Mouse (Mus musculus) testis, postnatal 14 days (tissue): Measurements from ENCODE around the gene Cby3.

Experiments used
- DNase-seq: peaks from one replicate; pipeline ENCODE4 v3.0.0; 2021; ENCODE audit warnings: low spot score

Gene Cby3

DNA sequence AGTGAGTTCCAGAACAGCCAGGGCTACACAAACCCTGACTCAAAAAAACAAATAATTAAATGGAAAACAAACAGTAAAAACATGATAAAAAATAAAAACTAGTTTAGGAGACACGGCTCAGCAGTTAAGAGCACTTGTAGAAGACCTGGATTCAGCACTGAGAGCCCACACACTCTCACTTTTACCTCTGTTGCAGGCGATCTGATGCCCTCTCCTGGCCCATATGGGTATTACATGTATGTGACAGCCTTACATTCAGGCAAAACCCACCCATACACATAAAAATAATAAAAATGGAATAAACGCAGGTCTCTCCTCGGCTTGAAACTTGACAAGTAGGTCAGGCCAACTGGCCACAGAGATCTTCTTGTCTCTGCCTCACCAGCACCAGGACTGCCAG lies 10.3 kb downstream of the Cby3 start:
- DNase-seq: peak; percentile 66

DNA sequence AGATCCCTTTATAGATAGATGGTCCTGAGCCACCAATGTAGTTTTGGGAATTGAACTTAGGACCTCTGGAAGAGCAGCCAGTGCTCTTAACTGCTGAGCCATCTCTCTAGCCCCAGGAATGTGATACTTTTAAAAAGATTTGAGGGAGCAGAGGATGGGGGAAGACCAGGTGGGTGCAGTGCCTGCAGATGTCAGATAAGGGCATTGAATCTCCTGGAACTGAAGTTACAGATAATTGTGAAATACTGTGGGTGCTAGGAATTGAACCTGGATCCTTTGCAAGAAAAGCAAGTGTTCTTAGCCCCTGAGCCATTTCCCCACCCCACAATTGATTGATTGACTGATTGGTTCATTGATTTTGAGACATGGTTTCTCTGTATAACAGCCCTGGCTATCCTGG lies 11.1 kb downstream of the Cby3 start:
- DNase-seq: no peak

DNA sequence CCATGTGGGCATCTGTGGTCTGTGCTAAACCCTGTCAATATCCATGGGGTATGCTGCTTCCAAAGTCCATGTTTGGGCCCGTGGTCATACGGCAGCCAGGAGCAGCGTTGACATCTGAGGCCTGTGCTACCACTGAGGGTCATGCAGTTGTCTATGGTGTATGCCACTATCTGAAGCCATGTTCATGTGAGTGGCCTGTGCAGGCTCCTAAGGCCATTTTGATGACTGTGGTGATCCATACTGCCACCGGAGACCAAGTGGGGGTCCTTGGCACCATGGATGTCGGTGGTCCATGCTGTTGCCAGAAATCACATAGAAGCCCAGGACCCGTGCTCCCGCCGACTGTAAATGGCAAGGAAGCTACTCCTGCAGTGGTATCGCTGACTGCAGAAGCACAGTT lies 13.3 kb downstream of the Cby3 start:
- no peak for DNase-seq

DNA sequence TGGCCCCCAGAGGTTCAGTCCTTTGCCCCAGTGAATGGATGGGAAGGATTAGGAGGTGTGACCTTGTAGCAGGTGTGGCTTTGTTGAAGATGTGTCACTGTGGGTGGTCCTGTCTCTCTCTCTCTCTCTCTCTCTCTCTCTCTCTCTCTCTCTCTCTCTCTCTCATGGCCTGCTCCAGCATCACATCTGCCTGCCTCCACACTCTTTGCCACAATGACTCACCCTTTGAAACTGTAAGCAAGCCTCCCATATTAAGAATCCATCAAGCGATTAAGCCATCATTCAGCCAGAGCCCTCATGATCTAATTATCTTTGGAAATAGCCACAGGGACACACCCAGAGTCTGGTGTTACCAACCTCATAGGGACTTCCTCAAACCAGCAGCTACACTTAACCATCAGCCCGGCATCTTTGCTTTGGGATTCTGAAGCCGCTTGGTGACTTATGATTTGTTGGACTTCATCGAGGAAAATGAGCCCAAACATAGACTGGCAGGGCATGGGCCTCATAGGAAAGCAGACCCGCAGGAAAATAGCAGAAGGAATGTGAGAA lies 15.2 kb downstream of the Cby3 start:
- DNase-seq: no peak

DNA sequence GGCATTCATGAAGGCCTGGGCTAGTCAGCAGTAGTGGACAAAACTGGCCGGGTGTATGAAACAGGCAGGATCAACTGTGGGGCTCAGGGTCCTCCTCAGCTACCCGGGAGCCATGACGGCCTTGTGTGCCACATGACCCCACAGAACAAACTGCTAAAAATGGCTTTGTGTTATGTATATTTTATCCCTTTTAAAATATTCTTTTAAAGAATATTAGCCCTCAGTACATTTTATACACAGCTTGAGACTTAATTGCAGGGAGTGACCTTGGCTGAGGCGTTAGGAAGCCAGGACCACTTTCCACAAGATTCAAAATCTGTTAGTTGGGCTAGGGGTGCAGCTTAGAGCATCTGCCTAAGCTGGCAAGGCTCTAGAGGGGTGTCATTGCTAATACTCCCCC lies 16.7 kb downstream of the Cby3 start:
- no peak for DNase-seq

DNA sequence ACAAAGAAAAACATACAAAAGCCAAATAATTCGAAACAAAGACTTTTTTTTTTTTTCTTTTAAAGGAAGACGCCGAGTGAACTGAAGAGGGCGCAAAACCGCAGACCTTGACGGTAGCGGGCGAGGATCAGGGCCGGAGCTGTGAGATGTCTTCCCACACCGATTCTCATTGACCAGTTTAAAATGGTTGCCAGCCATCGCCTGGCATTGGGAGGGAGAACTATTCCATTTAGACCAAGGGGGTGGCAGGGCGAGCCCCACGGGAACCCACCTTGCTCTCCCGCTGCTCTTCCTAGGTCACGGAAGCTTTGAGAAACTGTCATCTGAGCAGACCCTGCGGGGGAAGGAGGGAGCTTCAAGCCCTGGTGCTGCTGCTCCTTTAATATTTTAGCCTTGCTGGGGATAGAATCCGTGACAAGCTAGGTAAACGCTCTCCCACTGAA lies 17.2 kb downstream of the Cby3 start:
- peak; percentile 49 for DNase-seq

DNA sequence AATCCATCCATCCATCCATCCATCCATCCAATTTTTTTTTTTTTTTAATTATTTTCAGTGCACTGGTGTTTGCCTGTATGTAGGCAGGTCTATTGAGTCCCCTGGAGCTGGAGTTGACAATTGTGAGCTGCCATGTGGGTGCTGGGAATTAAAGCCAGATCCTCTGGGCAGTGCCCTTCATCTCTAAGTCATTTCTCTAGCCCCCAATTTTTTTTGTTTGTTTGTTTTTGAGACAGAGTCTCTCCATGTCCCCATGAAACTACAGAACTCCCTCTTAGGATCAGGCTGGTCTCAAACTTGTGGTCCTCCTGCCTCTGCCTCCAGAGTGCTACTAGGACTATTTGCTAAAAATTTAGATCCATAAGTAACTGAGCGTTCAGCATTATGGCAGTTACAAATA lies 17.6 kb downstream of the Cby3 start:
- no peak for DNase-seq

DNA sequence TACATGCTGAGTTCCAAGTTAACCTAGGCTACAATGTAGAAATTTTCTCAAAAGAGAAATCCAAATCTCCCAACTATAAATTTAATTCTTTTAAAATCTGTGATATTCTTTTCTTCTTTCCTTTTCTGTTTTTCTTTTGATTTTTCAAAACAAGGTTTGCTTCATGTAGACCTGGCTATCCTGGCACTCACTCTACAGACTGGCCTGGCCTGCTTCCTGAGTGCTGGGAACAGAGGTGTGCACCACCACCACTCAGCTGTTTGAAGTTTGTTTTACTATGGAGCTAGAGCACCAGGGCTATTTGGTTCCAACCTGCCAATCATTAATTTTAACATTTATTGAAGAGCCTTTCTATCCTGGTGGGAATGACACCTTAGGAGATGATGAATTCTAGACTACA lies 18.8 kb downstream of the Cby3 start:
- no peak for DNase-seq

DNA sequence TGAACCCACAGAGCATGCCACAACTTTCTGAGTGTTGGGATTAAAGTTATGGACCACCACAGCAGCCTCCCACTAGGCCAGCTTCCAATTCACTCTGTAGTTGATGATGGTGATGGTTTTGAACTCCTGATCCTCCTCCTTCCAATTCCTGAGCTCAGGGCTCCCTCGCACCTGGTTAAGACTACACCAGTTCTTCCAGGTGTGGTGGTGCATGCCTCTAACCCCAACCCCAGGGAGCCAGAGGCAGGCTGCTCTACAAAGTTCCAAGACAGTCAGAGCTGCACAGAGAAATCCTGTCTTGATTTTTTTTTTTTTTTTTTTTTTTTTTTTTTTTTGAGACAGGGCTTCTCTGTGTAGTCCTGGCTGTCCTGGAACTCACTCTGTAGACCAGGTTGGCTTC lies 19.4 kb downstream of the Cby3 start:
- no peak for DNase-seq

DNA sequence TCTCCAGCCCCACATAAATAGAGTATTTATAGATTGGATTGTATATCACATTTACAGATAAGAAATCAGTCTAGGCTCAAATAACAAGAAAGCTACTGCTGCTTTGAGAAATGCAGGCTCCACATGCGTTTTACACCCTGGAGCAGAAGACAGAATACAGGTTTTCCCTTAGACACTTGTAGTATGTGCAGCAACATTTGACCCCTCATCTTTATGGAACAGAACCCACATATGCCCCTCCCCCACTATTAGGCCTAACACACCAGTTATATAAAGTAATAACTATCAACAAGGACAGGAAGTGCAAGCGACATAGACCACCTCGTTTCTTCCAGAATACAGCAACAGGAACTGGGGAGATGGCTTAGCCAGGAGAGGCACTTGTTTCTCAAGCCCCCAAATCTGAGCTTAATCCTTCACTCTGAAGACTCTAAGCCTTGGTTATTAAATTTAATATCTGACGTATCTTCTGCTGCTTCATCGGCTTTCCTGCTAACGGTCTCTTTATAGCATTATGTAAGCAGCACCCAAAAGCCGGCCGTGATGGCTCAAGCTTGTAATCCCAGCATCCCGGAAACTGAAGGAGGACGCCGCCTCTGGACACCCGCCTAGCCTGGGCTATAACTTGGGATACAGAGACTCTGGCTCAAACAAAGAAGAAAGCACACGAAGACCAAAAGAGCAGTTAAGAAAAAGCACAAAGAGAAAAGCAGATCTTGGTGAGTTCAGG lies 20.2 kb downstream of the Cby3 start:
- DNase-seq: no peak

DNA sequence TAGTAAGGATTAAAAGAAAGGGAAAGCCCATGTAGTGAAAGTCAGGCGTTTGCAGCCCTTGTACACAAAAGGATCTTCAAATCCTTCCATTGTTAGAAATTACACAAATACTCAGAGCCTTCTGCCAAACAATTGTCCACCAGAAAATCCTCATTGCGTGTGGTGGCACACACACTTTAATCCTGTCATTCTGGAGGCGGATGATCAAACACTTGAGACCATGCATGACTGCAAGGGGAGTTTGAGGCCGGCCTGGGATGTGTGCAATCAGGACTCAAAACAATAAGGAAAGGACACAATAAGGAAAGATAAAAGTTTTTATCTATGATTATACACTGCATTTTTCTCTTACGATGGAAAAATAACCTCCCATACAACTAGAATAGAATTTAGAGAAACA lies 21.2 kb downstream of the Cby3 start:
- DNase-seq: no peak

DNA sequence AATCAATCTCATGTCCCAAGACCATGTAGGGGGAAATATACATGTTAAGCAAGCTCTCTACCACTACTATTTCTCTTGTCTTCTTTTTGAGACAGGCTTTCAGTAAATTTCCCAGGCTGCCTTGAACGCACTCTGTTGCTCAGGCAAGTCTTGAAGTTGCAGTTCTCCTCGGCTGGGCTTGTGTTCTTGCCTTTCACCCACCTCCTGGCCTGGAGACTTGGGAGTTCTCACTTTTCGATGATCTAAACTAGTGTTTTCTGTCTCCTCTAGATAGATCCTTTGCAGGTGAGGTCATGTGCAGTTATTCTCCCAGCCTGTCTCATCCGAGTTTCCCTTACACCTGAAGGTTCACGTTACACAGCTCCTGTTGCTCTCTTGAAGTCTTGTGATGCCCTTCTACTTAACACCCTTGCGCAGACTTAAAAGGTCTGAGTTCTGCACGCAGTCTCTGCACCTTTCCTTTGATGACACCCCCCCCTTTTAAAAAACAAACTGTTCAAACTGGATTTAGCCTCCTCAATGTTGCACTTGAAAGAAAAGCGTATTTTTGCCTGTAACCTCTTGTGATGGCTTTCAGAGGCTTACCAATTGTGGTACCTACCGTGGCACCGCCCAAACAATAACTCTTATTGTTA lies 22.0 kb downstream of the Cby3 start:
- no peak for DNase-seq

DNA sequence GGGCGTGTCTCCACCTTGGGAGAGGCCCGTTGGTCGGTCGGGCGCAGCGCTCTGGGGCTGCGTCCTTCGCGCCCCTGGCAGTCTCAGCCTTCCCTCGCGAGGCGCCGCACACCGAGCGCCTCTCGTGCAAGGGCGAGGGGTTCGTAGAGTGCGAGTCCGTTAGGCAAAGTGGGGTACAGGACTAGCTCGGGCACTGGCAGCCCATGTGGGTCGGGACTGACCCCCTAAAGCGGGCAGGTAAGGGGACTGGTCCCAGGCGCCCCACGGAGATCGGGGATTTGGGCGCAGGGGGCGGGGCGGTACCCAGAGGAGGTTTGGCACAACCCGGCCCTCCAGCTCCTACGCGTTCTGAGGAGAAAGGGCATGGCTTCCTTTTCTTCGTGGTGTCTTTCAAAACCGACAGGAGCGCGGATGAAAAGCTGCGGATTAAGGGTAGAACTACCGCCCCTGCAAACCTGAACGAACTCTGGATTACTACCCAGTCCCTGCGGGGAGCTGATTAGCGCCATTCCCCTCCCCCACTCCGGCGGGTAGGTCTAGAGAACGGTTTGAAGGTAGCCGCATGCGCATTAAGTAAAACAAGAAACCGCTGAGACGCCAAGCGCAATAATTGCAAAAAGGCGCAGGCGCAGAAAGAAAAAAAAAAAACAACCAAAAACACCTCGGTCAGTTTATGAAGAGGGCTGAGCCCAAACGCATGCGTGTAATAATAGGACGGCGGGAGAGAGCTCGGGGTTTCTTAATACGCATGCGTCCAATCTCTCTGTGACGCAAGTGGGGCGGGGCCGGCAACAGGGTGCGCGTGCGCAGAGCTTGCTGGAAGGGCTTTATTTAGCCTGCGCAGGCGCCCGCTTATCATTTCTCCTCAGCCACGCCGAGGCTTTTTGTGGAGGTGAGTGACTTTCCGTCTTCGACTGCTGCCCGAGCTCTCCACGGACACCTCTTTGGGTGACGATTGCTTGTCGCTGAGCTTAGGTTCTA lies 22.9 kb downstream of the Cby3 start, which contains the start of gene Hnrnph1:
TSS of gene Hnrnph1 (plus strand) at position 80 of the 981 bp plus-strand sequence.
- peak; percentile 98 for DNase-seq

DNA sequence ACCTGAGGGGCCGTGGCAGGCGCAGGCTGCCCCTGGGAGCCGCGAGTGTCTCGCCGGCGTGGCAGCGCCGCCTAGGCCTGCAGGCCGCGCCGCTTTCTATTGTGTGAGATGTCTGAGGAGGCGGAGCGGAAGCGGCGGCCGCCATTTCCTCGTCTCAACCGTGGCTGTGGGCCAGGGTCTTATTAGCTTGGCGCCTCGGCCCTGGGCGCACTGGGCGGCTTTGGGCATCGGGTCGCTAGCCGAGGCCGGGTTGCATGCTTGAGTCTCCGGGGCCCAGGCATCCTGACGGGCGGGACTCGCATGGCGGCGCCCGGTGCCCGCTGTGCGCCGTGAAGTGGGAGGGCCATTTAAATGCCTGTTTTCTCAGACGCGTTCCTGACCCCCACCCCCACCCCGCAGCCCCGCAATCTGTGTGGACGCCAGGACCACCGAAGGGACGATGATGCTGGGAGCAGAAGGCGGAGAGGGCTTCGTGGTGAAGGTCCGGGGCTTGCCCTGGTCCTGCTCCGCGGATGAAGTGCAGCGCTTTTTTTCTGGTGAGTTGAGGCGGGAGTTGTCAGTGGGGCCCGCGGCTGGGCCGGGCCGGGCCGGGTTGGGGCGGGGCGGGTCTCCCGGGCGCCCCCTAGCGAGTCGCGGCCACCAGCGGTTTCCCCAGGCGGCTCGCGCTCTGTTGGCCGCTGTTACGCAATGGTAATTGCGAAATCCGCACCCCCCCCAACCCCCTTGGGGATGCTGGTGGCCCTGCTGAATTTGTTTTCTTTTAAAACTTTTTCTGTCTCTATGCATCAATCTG lies 23.8 kb downstream of the Cby3 start:
- peak; percentile 80 for DNase-seq

DNA sequence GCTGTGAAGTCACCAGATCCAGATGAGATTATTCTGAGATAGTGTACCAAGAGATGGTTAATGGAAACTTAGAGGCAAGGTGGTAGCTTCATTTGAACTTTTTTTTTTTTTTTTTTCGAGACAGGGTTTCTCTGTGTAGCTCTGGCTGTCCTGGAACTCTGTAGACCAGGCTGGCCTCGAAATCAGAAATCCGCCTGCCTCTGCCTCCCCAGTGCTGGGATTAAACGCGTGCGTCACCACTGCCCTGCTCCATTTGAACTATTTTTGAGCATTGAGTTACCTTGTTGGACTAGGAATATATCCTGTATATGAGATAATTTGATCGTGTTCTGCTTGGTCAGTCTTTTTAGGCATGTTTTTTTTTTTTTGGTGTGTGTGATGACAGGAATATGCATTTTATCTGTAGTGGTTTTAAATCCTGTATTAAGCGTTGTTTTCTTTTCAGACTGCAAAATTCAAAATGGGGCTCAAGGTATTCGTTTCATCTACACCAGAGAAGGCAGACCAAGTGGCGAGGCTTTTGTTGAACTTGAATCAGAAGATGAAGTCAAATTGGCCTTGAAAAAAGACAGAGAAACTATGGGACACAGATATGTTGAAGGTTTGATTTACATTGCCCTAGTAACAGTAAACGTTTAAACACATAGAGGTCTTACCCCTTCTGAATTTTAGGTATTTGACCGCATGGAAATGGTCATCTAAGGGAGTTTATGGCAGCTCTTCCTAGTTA lies 24.9 kb downstream of the Cby3 start:
- DNase-seq: no peak

DNA sequence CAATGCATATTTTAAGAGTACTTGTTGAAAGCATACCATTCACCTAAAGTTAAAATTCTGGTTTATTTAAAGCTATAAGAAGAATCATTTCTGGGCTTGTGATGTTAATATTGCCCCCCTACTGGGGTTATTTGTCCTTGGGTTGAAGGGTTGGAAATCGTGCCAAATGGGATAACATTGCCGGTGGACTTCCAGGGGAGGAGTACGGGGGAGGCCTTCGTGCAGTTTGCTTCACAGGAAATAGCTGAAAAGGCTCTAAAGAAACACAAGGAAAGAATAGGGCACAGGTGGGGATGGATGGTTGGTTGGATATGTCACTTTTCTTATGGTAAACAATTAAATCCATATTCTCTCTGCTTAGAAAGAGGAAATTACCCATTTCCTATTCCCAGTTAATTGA lies 27.0 kb downstream of the Cby3 start:
- DNase-seq: no peak

DNA sequence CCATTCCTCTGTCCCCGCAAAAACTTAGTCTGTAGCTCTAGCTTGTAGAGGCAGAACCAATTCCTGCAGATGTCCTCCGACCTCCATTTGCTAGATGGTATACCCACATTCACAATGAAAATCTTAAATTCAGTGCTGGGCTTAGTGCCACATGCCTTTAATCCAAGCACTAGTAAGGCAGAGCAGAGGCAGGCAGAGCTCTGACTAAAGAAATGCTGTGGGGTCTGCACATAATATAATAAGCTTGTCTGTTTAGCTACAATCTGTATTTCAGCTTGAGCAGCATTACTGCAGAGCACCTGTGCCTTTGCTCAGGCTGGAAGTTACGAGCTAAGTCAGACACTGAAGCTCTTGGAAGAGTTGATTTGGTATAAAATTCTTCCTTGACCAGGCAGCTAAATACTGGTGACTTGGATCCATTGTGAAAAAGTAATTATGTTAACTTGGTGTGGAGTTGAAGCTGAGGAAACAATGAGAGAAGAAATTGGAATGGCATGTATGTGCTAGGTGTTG lies 33.0 kb downstream of the Cby3 start:
- DNase-seq: no peak

DNA sequence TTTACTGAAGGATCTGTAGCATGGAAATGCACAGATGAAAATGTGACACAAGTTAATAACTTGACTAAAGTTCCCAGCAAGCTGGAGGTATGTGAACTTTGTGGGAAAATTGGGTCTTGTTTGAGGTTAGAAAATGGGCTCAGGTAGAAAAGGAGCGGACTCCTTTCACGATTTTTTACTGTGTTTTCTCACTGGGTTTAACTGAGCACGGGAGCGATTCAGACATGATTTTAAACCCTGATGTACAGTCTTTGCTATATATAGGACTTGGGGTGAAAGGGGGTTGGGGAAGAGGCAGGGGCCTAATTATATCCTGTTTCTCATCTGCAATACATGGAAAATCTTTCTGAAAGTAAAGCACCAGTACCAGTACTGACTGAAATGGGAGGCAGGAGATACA lies 33.4 kb downstream of the Cby3 start:
- DNase-seq: no peak

DNA sequence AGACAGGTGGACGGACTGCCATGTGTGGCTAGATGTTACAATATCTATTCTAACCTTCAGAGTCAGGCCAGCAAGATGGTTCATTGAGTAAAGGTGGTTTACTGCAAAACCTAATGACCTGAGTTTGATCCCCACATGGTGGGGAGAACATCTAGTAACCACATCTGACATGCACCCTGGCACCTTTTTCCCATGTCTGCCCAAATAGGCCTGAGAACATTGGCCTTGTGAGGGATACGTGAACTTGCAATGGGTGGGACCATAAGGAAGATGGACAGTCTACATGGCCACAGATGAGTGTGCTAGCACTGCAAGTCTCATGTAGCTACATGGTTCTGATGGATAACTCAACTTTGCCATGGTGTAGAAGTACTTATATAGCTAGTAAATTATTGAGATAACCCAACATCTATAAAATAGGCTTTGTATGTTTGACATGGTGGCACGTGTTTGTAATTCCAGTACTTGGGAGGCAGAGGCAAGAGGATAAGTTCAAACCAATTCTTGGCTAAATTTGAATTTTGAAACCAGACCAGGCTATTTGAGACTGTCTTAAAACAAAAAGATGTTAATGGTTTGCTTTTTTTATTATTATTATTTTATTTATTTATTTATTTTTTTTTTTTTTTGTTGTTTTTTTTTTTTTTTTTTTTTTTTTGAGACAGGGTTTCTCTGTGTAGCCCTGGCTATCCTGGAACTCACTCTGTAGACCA lies 34.1 kb downstream of the Cby3 start:
- DNase-seq: no peak

DNA sequence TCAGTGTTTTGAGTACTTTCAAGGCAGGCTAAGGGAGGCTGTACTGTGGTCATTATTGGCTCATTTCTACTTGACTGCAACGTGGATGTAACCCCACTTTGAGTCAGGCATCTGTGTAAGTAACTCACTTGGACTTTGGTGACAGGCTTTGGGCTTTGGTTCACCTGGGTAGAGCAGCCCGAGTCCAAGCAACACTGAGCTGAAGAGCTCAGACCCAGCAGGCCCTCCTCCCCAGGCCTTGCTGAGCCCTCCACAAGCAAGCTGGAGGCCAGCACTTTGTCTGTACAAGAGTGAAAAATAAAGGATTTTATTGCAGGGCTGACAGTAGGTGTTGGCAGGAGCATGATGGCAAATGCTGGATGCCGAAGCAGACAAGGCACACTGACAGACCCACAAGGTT lies 34.7 kb downstream of the Cby3 start:
- DNase-seq: no peak
